Mouse (Mus musculus): ENCODE results near the gene Dusp7. TPM values are rescaled to one million over a fixed set of nuclear protein-coding genes. Genes with fewer than 3 reads are reported as not detected.

The Dusp7 gene
- total RNA-seq, 1 experiment from 2014 or later: 22.0 TPM

DNA sequence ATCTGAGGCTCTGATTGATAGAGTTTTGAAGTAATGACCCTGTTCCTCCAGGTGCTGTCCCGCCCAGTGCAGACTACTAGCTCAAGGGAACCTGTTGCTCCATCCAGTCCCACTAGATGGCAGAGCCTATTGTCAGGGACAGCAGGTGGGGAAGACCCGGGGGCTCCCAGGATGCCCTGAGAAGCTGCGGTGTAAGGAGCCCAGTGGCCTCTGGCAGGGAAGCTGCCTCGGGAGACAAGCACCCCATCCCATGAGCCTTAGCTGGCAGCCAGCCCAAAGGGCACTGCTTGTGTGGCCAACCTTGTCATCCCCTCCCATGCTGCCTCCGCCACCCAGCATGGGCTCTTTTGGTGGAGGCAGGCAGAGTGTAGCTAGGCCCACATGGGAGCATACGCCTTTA, 17.3 kb upstream of the Dusp7 start:
- no peak for ATAC-seq (ENCODE audit: extremely low read depth, insufficient number of reproducible peaks, low FRiP score, poor library complexity, severe bottlenecking)

DNA sequence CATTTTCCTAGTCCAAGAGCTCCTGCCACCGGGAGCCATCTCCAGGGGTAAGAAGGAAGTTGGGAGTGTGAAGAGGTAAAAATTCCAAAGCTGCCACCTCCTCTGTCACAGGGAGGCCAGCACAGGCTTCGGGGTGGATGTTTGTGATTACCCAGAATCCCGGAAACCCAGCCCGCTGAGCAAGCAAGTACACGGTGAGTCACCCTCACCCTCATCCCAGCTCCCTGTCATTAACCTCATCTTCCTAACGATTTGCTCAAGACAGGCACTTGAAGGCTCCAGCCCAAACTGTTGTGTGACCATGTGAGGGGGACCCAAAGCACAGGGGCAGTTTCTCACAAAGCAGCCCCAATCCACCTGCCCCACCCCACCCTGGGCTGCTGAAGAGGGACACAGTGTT, 14.7 kb upstream of the Dusp7 start:
- no peak for ATAC-seq (ENCODE audit: extremely low read depth, insufficient number of reproducible peaks, low FRiP score, poor library complexity, severe bottlenecking)

GRCm38 (mm10) chr9:106354810-106355209, 13.6 kb upstream of the Dusp7 start:
- no peak for ATAC-seq (ENCODE audit: extremely low read depth, insufficient number of reproducible peaks, low FRiP score, poor library complexity, severe bottlenecking)

DNA sequence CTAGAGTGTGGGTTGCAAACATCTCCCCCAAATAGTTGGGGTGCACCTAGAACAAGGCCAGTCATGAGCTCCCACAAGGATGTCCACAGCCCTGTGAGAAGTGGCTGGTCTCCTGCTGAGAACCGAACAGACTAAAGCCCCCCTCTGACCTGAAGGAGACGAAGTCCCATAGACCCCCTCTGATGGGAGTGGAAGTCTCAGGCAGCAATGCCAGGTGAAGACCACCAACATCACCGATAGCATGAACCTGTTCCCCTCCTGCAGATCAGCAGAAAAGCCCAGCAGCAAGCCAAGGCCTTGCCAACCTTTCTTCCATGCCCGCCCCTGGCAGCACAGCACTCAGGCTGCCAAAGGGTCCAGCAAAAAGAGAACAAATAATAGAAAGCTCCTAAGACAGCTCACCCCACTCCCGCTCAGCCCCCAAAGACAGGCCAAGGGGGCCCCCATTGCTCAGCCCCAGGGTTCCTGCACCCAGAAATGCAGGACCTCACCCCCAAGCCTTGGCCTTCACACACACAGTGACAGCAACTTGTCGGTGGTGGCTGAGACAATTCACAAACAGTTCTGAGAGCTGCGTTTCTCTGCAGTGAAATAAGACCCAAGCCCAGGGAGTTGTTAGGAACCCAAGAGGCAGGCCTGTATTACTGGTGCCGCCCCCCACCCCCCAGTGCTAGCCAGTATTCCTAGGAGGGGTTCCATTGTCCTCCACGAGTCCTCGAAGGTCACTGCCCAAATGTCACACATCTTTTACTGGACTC, 13.0 kb upstream of the Dusp7 start:
- no peak for ATAC-seq (ENCODE audit: extremely low read depth, insufficient number of reproducible peaks, low FRiP score, poor library complexity, severe bottlenecking)

GRCm38 (mm10) chr9:106355975-106356286, 12.5 kb upstream of the Dusp7 start:
- ATAC-seq (ENCODE audit: extremely low read depth, insufficient number of reproducible peaks, low FRiP score, poor library complexity, severe bottlenecking): no peak

DNA sequence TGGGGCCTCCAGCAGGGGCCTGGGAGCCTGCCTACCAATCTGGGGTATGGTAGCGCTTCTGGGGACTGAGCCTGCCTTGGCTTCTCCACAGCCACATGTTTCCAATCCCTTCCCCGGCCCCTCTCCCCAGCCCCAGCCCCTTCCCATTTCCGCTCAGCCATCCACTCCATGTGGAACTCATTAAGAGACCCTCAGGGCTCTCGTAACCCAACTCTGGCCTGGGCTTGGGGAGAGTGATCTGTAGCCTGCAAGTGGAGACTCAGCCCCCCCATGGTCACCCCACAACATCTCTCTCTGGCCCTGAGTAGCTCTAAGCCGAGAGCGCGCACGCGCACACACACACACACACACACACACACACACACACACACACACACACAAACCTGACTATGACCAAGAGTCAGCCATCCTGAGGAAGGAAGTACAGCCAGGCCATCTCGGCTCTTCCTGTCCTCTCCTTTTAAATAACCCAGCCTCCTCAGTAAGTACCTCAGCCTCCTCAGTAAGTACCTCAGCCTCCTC, 12.0 kb upstream of the Dusp7 start:
- no peak for ATAC-seq (ENCODE audit: extremely low read depth, insufficient number of reproducible peaks, low FRiP score, poor library complexity, severe bottlenecking)

GRCm38 (mm10) chr9:106357167-106357566, 11.3 kb upstream of the Dusp7 start:
- no peak for ATAC-seq (ENCODE audit: extremely low read depth, insufficient number of reproducible peaks, low FRiP score, poor library complexity, severe bottlenecking)

- no peak for ATAC-seq (ENCODE audit: extremely low read depth, insufficient number of reproducible peaks, low FRiP score, poor library complexity, severe bottlenecking)
Observed at GRCm38 (mm10) chr9:106359297-106359696, 9.1 kb upstream of the Dusp7 start.

DNA sequence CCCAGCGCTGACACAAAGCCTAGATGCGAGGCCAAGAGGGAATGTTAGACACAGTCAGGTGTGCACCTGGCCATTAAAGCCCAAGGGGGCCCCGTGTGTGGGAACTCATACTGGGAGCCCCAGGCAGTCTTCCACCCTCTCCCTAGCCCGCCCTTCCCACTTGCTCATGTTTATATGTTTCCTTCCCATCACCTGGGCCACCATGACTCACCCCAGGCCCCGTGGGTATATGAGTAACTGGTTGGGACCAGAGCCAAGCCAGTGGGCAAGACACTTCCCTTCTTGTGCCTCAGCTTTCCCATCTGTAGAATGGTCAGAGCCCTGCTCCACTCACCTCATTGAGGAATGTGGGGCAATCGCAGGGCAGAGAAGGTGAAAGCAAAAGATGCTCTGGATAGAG, 7.3 kb upstream of the Dusp7 start:
- no peak for ATAC-seq (ENCODE audit: extremely low read depth, insufficient number of reproducible peaks, low FRiP score, poor library complexity, severe bottlenecking)

- ATAC-seq (ENCODE audit: extremely low read depth, insufficient number of reproducible peaks, low FRiP score, poor library complexity, severe bottlenecking): no peak
Observed at GRCm38 (mm10) chr9:106365333-106365732, 3.1 kb upstream of the Dusp7 start.

- no peak for ATAC-seq (ENCODE audit: extremely low read depth, insufficient number of reproducible peaks, low FRiP score, poor library complexity, severe bottlenecking)
Observed at GRCm38 (mm10) chr9:106366188-106366587, 2.2 kb upstream of the Dusp7 start.

DNA sequence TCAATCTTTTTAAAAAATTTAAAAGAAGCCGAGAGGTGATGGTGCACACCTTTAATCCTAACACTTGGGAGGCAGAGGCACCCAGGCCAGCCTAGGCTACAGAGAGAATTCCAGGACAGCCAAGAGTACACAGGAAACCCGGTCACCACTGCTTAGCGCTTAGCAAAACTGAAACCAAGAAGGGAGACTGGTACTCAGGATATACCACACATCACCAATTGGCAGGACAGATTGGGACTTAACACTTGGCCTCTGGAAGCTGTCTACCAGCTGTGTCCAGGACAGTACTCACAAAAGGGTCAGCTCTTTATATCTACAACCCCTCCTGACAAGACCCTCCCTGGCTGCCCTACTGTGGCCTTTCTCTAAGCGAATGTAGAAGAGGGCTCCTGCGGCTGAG, 1.4 kb upstream of the Dusp7 start:
- ATAC-seq (ENCODE audit: extremely low read depth, insufficient number of reproducible peaks, low FRiP score, poor library complexity, severe bottlenecking): no peak

DNA sequence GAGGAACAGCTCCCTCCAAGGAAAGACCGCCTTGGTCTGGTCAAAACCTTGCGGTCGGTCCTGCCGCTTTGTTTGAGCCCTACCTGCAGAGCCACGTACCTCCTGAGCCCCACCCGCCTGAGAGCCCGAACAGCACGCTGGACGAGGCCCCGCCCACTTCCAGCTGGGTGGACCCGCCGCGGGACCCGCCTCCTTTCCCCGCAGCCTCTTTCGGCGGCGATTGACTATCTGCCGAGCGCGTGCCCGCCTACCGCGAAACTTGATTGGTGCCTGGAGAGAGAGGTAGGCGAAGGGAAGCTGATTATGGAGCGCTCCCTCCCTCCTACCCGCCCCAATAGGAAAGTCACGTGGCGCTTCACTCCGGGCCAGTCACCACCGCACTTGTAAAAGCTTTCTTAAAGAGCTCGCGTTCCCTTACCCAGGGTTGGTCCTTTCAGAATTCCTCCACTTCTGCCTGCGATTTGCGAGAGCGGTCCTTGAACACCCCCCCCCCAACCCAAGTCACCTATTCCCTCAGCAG, 780 bp upstream of the Dusp7 start:
- ATAC-seq (ENCODE audit: extremely low read depth, insufficient number of reproducible peaks, low FRiP score, poor library complexity, severe bottlenecking): peak; percentile 89

DNA sequence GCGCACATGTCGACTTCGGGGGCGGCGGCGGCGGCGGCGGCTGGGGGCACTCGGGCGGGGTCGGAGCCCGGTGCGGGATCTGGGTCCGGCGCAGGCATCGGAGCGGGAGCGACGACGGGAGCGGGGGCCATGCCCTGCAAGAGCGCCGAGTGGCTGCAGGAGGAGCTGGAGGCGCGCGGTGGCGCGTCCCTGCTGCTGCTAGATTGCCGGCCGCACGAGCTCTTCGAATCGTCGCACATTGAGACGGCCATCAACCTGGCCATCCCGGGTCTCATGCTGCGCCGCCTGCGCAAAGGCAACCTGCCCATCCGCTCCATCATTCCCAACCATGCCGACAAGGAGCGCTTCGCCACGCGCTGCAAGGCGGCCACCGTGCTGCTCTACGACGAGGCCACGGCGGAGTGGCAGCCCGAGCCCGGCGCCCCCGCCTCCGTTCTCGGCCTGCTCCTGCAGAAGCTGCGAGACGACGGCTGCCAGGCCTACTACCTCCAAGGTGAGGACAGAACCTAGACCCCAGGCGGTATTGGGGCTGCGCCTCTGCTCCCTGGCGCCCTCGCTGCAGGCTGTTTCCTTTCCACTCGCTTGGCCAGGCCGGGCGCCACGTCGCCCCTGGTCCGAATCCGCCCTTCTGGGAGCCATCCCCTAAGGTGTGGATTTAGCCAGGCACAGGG, 534 bp downstream of the Dusp7 start:
- 0 out of 2 replicates have a peak, but pooled peaks have one; percentile 14 for ATAC-seq (ENCODE audit: extremely low read depth, insufficient number of reproducible peaks, low FRiP score, poor library complexity, severe bottlenecking)

GRCm38 (mm10) chr9:106369801-106370485, 1.5 kb downstream of the Dusp7 start:
- ATAC-seq (ENCODE audit: extremely low read depth, insufficient number of reproducible peaks, low FRiP score, poor library complexity, severe bottlenecking): no peak

GRCm38 (mm10) chr9:106370620-106371383, 2.4 kb downstream of the Dusp7 start:
- no peak for ATAC-seq (ENCODE audit: extremely low read depth, insufficient number of reproducible peaks, low FRiP score, poor library complexity, severe bottlenecking)

DNA sequence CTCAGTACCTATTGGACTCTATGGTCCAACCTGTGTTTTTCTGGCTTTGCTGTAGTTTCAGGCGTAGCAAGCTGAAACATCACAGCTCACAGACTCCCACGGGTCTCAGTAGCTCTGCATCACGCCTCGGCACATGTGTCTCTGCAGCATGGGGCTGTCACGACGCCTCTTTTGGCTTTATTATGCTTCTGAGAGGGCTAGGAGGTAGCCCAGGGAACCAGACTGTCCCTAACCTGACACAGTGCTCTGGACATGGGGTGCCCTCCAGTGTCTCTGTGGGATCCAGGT, 2.9 kb downstream of the Dusp7 start:
- ATAC-seq (ENCODE audit: extremely low read depth, insufficient number of reproducible peaks, low FRiP score, poor library complexity, severe bottlenecking): no peak

- ATAC-seq (ENCODE audit: extremely low read depth, insufficient number of reproducible peaks, low FRiP score, poor library complexity, severe bottlenecking): peak; percentile 49
Observed at GRCm38 (mm10) chr9:106371776-106372175, 3.3 kb downstream of the Dusp7 start.
